Mouse (Mus musculus) gonadal fat pad, adult 2 months (tissue): ENCODE measurements at regions not wholly inside any gene's neighbourhood (a gene's known extent, or its start where the extent isn't known, plus 50 kb on each side); places are given as distances from the start of the nearest gene placed in this dataset.

Experiments
- DNase-seq: peaks from one replicate; pipeline ENCODE4 v3.0.0-alpha.2; 2012; ENCODE audit warnings: low read depth

DNA sequence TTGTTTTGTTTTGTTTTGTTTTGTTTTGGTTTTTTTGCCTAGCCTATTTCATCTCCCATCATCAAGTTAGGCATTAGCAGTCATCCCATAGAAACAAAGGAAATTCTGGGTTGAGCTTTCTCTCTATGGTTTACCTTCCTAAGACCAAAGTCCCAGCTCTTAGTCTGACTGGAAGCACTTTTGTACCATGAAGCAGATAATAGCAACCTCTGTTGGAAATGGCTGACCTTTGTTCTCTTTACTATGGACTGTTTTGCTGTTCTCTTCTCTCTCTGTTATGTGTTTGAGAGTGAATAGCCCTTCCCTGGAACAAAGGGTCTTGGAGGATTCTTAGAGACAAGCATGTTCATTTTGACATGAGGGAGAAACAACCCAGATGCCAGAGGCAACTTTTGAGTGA, 1681.7 kb upstream of the 5930422O12Rik start:
- no peak for DNase-seq

DNA sequence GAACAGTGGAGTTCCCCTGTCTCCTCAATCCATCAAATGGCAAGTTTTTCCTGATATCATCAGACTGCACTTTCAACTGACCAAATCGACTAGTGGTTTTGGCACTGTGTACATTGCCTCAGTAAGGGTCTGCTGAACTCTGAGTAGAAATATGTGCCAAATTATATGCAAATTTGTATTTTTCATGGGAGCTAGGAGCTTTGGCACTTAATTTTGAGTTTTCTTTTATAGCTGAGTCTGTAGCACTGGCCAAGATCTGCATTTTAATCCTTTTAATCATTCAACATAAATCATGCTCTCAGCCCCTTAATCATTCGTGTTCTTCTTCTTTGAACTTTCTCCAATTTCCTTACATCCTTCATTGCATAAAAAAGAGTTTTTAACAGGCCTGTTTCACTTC, 1678.5 kb upstream of the 5930422O12Rik start:
- no peak for DNase-seq

DNA sequence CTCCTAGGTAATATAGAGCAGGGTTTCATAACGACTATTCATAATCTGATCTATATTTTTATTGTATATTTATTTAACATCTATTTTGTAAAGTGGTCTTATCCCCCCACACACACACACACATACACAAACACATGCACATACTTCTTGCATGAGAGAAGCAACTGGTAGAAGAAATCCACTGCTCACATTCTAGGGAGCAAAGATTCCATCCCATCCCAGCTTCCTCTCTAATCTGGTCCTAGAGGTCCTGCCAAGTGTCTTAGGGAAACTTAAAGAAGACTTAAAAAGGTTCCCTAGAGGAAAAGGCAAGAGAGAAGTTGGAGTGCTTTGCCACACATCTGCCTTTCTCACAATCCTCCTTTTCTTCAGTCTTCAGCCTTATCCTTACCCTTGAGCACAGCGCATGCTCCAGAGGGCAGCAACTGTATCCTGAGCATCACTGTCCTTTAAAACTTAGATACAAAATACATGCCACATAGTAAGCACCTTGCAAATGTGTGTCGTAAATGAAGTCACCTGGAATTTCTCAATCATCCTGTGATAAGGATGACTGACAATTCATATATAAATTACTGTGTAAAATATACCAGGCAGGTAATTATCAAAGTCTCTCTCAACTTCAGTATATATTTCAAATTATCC, 1677.9 kb upstream of the 5930422O12Rik start:
- DNase-seq = no peak

GRCm38 (mm10) chr8:31755737-31756136, 1672.8 kb upstream of the 5930422O12Rik start:
- DNase-seq = no peak

- peak; percentile 3 for DNase-seq
Measured at GRCm38 (mm10) chr8:31762091-31762490, 1666.4 kb upstream of the 5930422O12Rik start.
